Mouse (Mus musculus): ENCODE results near the gene Krtap29-1.

The Krtap29-1 gene

GRCm38 (mm10) chr11:99937751-99938264 lies 41.0 kb downstream of the Krtap29-1 start:
- no peak for DNase-seq (ENCODE audit: low spot score in 2 of 2)

DNA sequence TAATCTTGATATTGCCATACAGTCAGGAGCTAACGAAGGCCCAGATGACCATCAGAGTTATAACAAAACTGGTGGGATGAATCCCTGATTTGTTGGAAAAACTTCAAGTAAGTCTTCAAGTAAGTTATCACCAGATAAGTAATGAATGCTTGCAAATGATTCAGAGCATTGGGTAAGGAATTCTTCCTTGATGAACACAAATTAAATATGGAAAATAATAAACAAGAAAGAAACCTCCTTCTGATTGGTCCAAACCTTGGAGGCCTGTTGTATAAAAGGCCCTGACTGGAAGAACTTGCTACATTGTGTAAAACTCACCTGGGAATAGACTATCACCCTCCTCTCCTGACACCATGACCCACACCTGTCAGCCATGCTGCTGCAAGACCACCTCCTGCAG lies 42.9 kb downstream of the Krtap29-1 start, which contains the start of gene Krtap31-2:
Gene Krtap31-2 (plus strand): TSS at position 301 of the 400 bp plus-strand sequence.
- no peak for DNase-seq (ENCODE audit: low spot score in 2 of 2)

Measured in cerebellum, postnatal 4 days (tissue).